ENCODE assay signal across 10 mouse cellular contexts in the genomic region with DNA sequence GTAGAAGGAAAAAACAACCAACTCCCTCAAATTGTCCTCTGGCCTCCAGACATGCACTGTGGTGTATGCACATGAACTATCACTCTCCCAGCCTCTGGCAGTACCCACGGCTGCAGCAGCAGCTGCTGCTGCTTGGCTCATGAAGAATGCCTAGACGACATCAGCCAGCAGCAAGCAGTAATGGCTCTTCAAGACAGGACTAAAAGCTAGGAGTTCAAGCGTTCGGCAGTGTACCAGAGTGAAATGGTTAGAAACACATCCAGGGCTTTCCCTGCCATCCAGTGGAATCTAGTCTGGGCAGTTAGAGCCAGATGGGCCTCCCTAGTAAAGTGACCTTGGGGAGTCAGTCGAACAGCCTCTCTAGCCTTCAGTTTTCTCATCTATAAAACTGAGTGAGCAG.
DNase-seq lines count a peak whose midpoint lies in the region; ATAC-seq lines count a peak whose summit lies in the region.
"Had no signal": no experiment of that assay in that cellular context is flagged by ENCODE, and none has a peak within 500 bp of the region (broad histone marks: within the 10 kb centered on the region; RNA-seq: fewer than 3 reads in every experiment).

No protein-coding gene starts in this region.

- H3K4me1 ChIP-seq in liver, embryonic 11.5 days (replicated peaks; ENCODE audit: control insufficient read depth, insufficient read depth, low read length): peaks cover 25% of the 10 kb centered on the region
- peaks cover 57% of the 10 kb centered on the region for H3K4me1 ChIP-seq in embryonic facial prominence, embryonic 14.5 days (ENCODE audit: control insufficient read depth, insufficient read depth, low read length)
- peaks cover 52% of the 10 kb centered on the region for H3K4me1 ChIP-seq in kidney, embryonic 15.5 days
- peaks cover 49% of the 10 kb centered on the region for H3K4me1 ChIP-seq in stomach, embryonic 14.5 days (ENCODE audit: control insufficient read depth, insufficient read depth, low read length)

- H3K27me3 ChIP-seq in liver, embryonic 11.5 days (replicated peaks; ENCODE audit: control insufficient read depth, insufficient read depth, low read length): no peaks in the 10 kb centered on the region
- no peaks in the 10 kb centered on the region for H3K27me3 ChIP-seq in embryonic facial prominence, embryonic 14.5 days (replicated peaks; ENCODE audit: control insufficient read depth, insufficient read depth, low read length)
- H3K27me3 ChIP-seq in kidney, embryonic 15.5 days: no peaks in the 10 kb centered on the region
- H3K27me3 ChIP-seq in stomach, embryonic 14.5 days (ENCODE audit: control insufficient read depth, insufficient read depth, low read length): no peaks in the 10 kb centered on the region
- H3K27me3 ChIP-seq: liver, embryonic 13.5 days; midbrain, embryonic 13.5 days; Patski had no signal

- no peak overlapping the region for H3K9ac ChIP-seq in liver, embryonic 11.5 days (ENCODE audit: low read depth, low read length)
- no peak overlapping the region for H3K9ac ChIP-seq in embryonic facial prominence, embryonic 14.5 days (ENCODE audit: low read depth, low read length)
- no peak overlapping the region for H3K9ac ChIP-seq in kidney, embryonic 15.5 days
- no peak overlapping the region for H3K9ac ChIP-seq in stomach, embryonic 14.5 days (replicated peaks; ENCODE audit: low read depth, low read length)
- H3K9ac ChIP-seq: liver, embryonic 13.5 days; midbrain, embryonic 13.5 days had no signal

- no peak overlapping the region for H3K4me3 ChIP-seq in liver, embryonic 11.5 days (ENCODE audit: low read depth, low read length)
- no peak overlapping the region for H3K4me3 ChIP-seq in embryonic facial prominence, embryonic 14.5 days (ENCODE audit: low read depth, low read length)
- no peak overlapping the region for H3K4me3 ChIP-seq in kidney, embryonic 15.5 days (replicated peaks)
- H3K4me3 ChIP-seq in stomach, embryonic 14.5 days (ENCODE audit: low read depth, low read length): no peak overlapping the region
- H3K4me3 ChIP-seq: liver, embryonic 13.5 days; midbrain, embryonic 13.5 days had no signal

- ATAC-seq in liver, embryonic 11.5 days (replicated peaks; ENCODE audit: low FRiP score): no peak
- no peak for ATAC-seq in embryonic facial prominence, embryonic 14.5 days (ENCODE audit: low read depth)
- ATAC-seq in kidney, embryonic 15.5 days (replicated peaks; ENCODE audit: low FRiP score): no peak
- no peak for ATAC-seq in stomach, embryonic 14.5 days (ENCODE audit: insufficient number of reproducible peaks, insufficient read depth, low FRiP score, low read depth)
- ATAC-seq: midbrain, embryonic 13.5 days had no signal

- 59% methylated on average over 5 of the region's 5 CpGs for WGBS in liver, embryonic 11.5 days
- 25% methylated on average over 5 of the region's 5 CpGs for WGBS in embryonic facial prominence, embryonic 14.5 days
- 25% methylated on average over 5 of the region's 5 CpGs for WGBS in kidney, embryonic 15.5 days
- 33% methylated on average over 5 of the region's 5 CpGs for WGBS in stomach, embryonic 14.5 days

- no peaks in the 10 kb centered on the region for H3K9me3 ChIP-seq in liver, embryonic 11.5 days (ENCODE audit: control insufficient read depth, low read length)
- H3K9me3 ChIP-seq in embryonic facial prominence, embryonic 14.5 days (ENCODE audit: control insufficient read depth, low read length): no peaks in the 10 kb centered on the region
- no peaks in the 10 kb centered on the region for H3K9me3 ChIP-seq in kidney, embryonic 15.5 days (replicated peaks)
- no peaks in the 10 kb centered on the region for H3K9me3 ChIP-seq in stomach, embryonic 14.5 days (ENCODE audit: control insufficient read depth, low read depth, low read length)
- H3K9me3 ChIP-seq: liver, embryonic 13.5 days; midbrain, embryonic 13.5 days had no signal

- H3K4me2 ChIP-seq in liver, embryonic 11.5 days: no peak overlapping the region
- H3K4me2 ChIP-seq in embryonic facial prominence, embryonic 14.5 days (ENCODE audit: low read depth, low read length): peak overlapping the region; percentile 25
- H3K4me2 ChIP-seq in kidney, embryonic 15.5 days: peak overlapping the region; percentile 38; the same call in 1 of the 2 replicates
- no peak overlapping the region for H3K4me2 ChIP-seq in stomach, embryonic 14.5 days (replicated peaks; ENCODE audit: low read depth, low read length)
- H3K4me2 ChIP-seq: liver, embryonic 13.5 days; midbrain, embryonic 13.5 days had no signal

- no peak for DNase-seq in liver, embryonic 11.5 days (ENCODE audit: low spot score)
- DNase-seq in liver: no peak
- peak; percentile 72 for DNase-seq in embryonic facial prominence, embryonic 14.5 days (ENCODE audit: low spot score)
- DNase-seq in left cerebral cortex, postnatal 36 days (ENCODE audit: low spot score in 2 of 2): no peak
- DNase-seq in thymus, postnatal 25 days: no peak
- DNase-seq: liver, embryonic 13.5 days had no signal

- H3K27ac ChIP-seq in liver, embryonic 11.5 days (ENCODE audit: low read depth, low read length): peak overlapping the region; percentile 22; the same call in 1 of the 2 replicates
- H3K27ac ChIP-seq in embryonic facial prominence, embryonic 14.5 days (replicated peaks; ENCODE audit: low read depth, low read length): peak overlapping the region; percentile 89
- peak overlapping the region; percentile 91 for H3K27ac ChIP-seq in kidney, embryonic 15.5 days
- H3K27ac ChIP-seq in stomach, embryonic 14.5 days (ENCODE audit: low read length): 0 out of 2 replicates have a peak overlapping the region, but pooled peaks have one; percentile 29
- H3K27ac ChIP-seq: liver, embryonic 13.5 days; midbrain, embryonic 13.5 days had no signal

- intact Hi-C loops in left cerebral cortex, postnatal 36 days (cut with DNase I): no loop called here

- H3K36me3 ChIP-seq in liver, embryonic 11.5 days (ENCODE audit: control insufficient read depth, insufficient read depth, low read length): no peaks in the 10 kb centered on the region
- H3K36me3 ChIP-seq in embryonic facial prominence, embryonic 14.5 days (ENCODE audit: control insufficient read depth, insufficient read depth, low read length): no peaks in the 10 kb centered on the region
- H3K36me3 ChIP-seq in kidney, embryonic 15.5 days: no peaks in the 10 kb centered on the region
- no peaks in the 10 kb centered on the region for H3K36me3 ChIP-seq in stomach, embryonic 14.5 days (ENCODE audit: control insufficient read depth, insufficient read depth, low read length)
- H3K36me3 ChIP-seq: liver, embryonic 13.5 days; midbrain, embryonic 13.5 days had no signal

Comparison
In these comparisons a context has a peak if more than half of its experiments do, and no peak if none do; other contexts are left out.
1. H3K27ac ChIP-seq: peak in every context shown above with its lines; median percentile 91 in kidney, embryonic 15.5 days; 89 in embryonic facial prominence, embryonic 14.5 days; 29 in stomach, embryonic 14.5 days; 22 in liver, embryonic 11.5 days.
2. H3K4me2 ChIP-seq: peak in embryonic facial prominence, embryonic 14.5 days (single experiment) and kidney, embryonic 15.5 days (single experiment); none in liver, embryonic 11.5 days (single experiment) and stomach, embryonic 14.5 days (single experiment).